Mouse (Mus musculus) hindbrain, embryonic 16.5 days (tissue): Measurements from ENCODE around the gene Iqce. TPM values are rescaled to one million over a fixed set of nuclear protein-coding genes. Genes with fewer than 3 reads are reported as not detected.

Source experiments
- ATAC-seq: fragments of 200-750 bp; cut with Nextera tagmentation; 2 replicates; pipeline ENCODE4 v1.8.0; 2017; ENCODE audit warnings: moderate TSS enrichment, moderate library complexity
- H3K27ac ChIP-seq: fragments of 300-500 bp; sonication (generic); 2 replicates; pipeline ENCODE4 v1.5.1; 2014; ENCODE audit warnings: low read depth, mild to moderate bottlenecking, control low read depth, low read length, moderate library complexity
- H3K27me3 ChIP-seq: fragments of 300-500 bp; sonication (generic); replicated peaks from 2 replicates; pipeline ENCODE4 v1.6.1; 2014; ENCODE audit warnings: low read length; ENCODE audit not compliant: control insufficient read depth, insufficient read depth
- H3K36me3 ChIP-seq: fragments of 300-500 bp; sonication (generic); 2 replicates; pipeline ENCODE4 v1.6.1; 2014; ENCODE audit warnings: mild to moderate bottlenecking, low read length, moderate library complexity, mixed read lengths; ENCODE audit not compliant: control insufficient read depth, insufficient read depth
- H3K4me1 ChIP-seq: fragments of 300-500 bp; sonication (generic); 2 replicates; pipeline ENCODE4 v1.6.1; 2014; ENCODE audit warnings: low read depth, low read length; ENCODE audit not compliant: control insufficient read depth, insufficient read depth
- H3K4me2 ChIP-seq: fragments of 300-500 bp; sonication (generic); 2 replicates; pipeline ENCODE4 v1.6.1; 2014; ENCODE audit warnings: mild to moderate bottlenecking, low read length, control low read depth, moderate library complexity
- H3K4me3 ChIP-seq: fragments of 300-500 bp; sonication (generic); 2 replicates; pipeline ENCODE4 v1.5.1; 2014; ENCODE audit warnings: mild to moderate bottlenecking, low read length, control low read depth, moderate library complexity
- H3K9ac ChIP-seq: fragments of 300-500 bp; sonication (generic); 2 replicates; pipeline ENCODE4 v1.6.1; 2014; ENCODE audit warnings: low read depth, mild to moderate bottlenecking, control low read depth, low read length, moderate library complexity
- H3K9me3 ChIP-seq: fragments of 300-500 bp; sonication (generic); 2 replicates; pipeline ENCODE4 v1.6.1; 2014; ENCODE audit warnings: mild to moderate bottlenecking, low read length, moderate library complexity; ENCODE audit not compliant: control insufficient read depth
- WGBS: fragments of 180-500 bp; shearing (Covaris S2); extraction: QIAGEN DNeasy Blood & Tissue Kit; methylation state at CpG from one replicate; pipeline ENCODE4 v1.1.7; 2014; 5-methylcytosine and 5-hydroxymethylcytosine counted together
- polyA plus RNA-seq: library from polyadenylated mRNA; unstranded; fragments of >200 nt; fragmentation: Nextera tagmentation; extraction: Ambion mirVana; gene quantifications from 2 replicates; pipeline ENCODE4 v1.2.1, GENCODE M21; 2015

The Iqce gene
- polyA plus RNA-seq, 1 experiment from 2014 or later, result 27.9 TPM

DNA sequence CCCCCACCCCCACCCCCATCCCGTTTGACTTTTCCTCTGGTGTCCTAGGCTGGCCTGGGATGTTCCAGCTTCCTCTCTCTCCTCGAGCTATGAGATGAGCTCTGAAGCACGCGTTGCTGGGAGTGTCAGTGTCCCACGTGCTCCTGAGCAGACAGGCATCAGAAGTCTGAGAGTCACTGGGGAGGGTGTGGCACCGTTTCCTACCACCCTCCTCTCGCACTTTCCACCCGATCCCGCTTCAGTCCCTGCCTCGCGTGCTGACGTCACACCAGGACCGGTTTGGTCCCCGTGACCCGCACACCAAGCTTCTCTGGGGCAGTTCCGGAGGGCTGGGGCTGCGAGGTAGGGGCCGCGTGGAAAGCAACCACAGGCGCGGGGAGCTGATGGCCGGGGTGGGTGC is 33.1 kb upstream of the Iqce start:
- Histone ChIP-seq H3K36me3 (no peaks in the 10 kb centered on the region), H3K4me1 (peaks cover 8% of the 10 kb centered on the region), H3K9me3 (no peaks in the 10 kb centered on the region), H3K9ac (peak overlapping the region; percentile 54), H3K4me2 (peak overlapping the region; percentile 75), H3K4me3 (peak overlapping the region; percentile 39), H3K27ac (no peak overlapping the region), H3K27me3 (peaks cover 12% of the 10 kb centered on the region; the same call in 1 of the 2 replicates)
- ATAC-seq, result 0 out of 2 replicates have a peak, but pooled peaks have one; percentile 18
- 1% methylated on average over 22 of the region's 22 CpGs for WGBS

DNA sequence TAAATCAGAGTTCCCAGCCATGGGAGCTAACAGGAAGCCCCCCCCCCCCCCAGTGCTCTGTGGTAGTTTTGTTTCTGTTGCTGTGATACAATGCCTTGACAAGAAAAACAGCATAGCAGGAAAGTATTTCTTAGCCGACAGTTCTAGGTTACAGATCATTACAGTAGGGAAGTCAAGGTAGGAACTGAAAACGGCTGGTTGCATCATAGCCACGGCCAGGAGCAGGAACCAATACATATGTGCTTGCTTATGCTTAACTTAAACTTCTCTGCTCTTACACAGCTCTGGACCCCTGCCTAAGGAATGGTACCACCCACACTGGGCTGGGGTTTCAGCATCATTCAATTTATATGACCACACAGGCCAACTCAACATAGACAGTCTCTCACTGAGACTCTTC is 31.2 kb upstream of the Iqce start:
- Histone ChIP-seq H3K27me3 (peaks cover 12% of the 10 kb centered on the region; the same call in 1 of the 2 replicates), H3K36me3 (no peaks in the 10 kb centered on the region), H3K27ac (no peak overlapping the region), H3K4me1 (peaks cover 8% of the 10 kb centered on the region), H3K4me2 (no peak overlapping the region), H3K9me3 (no peaks in the 10 kb centered on the region), H3K4me3 (no peak overlapping the region), H3K9ac (no peak overlapping the region)
- no peak for ATAC-seq
- WGBS, result 78% methylated on average over 3 of the region's 3 CpGs

GRCm38 (mm10) chr5:140732195-140732594 is 30.0 kb upstream of the Iqce start:
- H3K36me3 ChIP-seq, result no peaks in the 10 kb centered on the region
- peaks cover 10% of the 10 kb centered on the region; the same call in 1 of the 2 replicates for H3K27me3 ChIP-seq
- H3K9me3 ChIP-seq, result no peaks in the 10 kb centered on the region
- H3K27ac ChIP-seq, result no peak overlapping the region
- H3K4me1 ChIP-seq, result peaks cover 8% of the 10 kb centered on the region
- H3K4me2 ChIP-seq, result no peak overlapping the region
- no peak for ATAC-seq
- H3K9ac ChIP-seq, result no peak overlapping the region
- H3K4me3 ChIP-seq, result no peak overlapping the region
- WGBS, result 69% methylated on average over 4 of the region's 4 CpGs

- Histone ChIP-seq H3K9me3 (no peaks in the 10 kb centered on the region), H3K4me2 (no peak overlapping the region), H3K27ac (no peak overlapping the region), H3K9ac (no peak overlapping the region), H3K27me3 (peaks cover 9% of the 10 kb centered on the region; the same call in 1 of the 2 replicates), H3K4me3 (no peak overlapping the region), H3K4me1 (peaks cover 8% of the 10 kb centered on the region), H3K36me3 (no peaks in the 10 kb centered on the region)
- 89% methylated on average over 11 of the region's 11 CpGs for WGBS
- no peak for ATAC-seq
Measured at GRCm38 (mm10) chr5:140731040-140731797, 29.0 kb upstream of the Iqce start.

DNA sequence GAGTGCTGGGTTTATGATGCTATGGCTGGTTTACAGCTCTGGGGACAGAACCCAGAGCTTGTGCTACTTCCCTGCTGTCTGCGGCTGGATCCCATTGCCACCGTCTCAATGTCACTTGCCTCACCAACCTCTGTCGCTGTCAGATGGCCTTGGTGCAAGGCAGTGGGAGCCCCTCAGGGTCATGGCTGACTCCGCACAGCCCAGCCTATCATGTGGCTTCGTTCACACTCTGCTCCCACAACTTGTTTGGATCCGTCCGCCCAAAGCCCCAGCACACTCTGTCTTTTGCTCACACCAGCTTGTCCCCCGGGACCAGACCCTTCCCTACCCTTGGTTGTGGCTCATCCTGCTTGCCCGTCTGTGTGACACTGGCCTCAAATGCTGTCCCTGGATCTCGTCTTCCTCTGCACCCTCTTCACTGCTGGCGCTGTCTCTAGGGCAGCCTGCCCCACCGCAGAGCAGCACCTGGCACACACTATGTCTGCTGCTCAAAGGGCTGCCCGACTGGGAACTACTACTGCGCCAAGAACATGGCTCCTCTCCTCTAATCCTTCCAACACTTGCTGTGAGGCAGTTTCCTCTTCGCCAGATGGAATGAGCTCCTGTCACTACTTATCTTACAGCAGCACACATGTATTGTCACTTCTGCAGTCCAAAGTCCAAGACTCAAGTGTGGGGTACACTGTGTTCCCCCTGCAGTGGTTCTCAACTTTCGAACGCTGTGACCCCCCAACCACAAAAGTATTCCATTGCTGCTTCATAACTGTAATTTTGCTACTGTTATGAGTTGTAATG is 25.0 kb upstream of the Iqce start:
- H3K4me2 ChIP-seq, result no peak overlapping the region

DNA sequence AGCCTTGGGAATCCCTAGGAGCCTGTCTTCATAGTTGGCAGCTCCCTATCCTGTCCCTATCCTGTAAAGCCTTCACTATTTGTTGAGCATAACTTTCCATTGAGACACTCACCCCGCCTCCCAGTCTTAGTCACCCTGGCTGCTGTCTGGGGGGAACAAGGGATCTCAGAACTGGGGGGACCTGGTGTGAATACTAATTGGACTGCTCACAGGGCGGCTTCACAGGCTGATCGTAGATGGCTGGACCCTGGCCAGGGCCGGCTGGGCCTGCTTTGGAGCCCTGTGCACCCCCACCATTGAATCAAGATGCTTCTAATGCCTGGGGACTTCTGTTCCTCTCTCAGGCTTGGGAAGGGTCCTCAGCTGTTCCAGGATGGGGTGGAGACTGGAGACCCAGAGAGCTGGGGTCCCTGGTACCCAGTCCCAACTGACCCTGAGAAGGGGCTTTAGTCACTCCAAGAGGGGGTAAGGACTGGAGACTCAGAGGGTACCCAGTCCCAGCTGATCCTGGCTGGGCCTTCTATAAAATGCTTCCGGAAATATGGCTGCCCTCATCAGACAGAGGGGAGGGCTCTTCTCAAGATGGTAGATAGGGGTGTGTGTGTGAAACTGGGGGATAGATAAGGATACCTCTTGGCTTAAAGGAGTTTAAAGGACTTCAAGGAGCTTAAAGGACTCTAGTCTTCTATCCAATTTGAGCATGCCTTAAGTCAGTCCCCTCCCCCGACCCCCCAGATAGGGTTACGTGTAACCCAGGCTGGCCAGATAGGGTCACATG is 24.1 kb upstream of the Iqce start:
- Histone ChIP-seq H3K4me1 (peaks cover 14% of the 10 kb centered on the region; the same call in 1 of the 2 replicates), H3K36me3 (no peaks in the 10 kb centered on the region), H3K9me3 (no peaks in the 10 kb centered on the region), H3K4me2 (no peak overlapping the region), H3K27ac (peak overlapping the region; percentile 54; the same call in 1 of the 2 replicates), H3K4me3 (no peak overlapping the region), H3K27me3 (no peaks in the 10 kb centered on the region), H3K9ac (no peak overlapping the region)
- peak; percentile 85 for ATAC-seq
- WGBS, result 57% methylated on average over 7 of the region's 7 CpGs

More for the DNA sequence above, 25.0 kb upstream of the Iqce start:
- Histone ChIP-seq H3K27me3 (no peaks in the 10 kb centered on the region), H3K9ac (no peak overlapping the region), H3K4me1 (peaks cover 14% of the 10 kb centered on the region; the same call in 1 of the 2 replicates), H3K4me3 (no peak overlapping the region), H3K36me3 (no peaks in the 10 kb centered on the region), H3K27ac (no peak overlapping the region), H3K9me3 (no peaks in the 10 kb centered on the region)
- no peak for ATAC-seq
- WGBS, result 85% methylated on average over 17 of the region's 17 CpGs

DNA sequence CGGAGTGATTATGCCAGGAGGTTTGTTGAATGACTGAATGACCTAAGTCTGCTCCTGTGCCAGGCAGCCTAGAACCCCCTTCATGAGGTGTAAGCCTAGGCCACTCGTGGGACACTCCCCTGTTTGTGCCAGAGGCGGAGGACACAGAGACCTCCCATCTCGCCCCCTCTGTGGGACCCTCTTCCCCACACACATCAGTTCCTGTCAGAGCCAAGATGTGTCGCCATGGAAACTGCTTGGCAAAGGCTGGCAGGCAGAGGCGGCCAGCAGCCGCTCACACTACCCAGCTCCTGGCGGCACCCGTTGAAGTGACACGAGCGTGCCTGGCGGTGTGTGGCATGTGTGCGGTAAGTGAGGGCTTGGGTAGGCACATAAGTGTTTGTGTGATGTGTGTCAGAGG is 21.6 kb upstream of the Iqce start, which contains the start of gene Amz1:
TSS of gene Amz1 (plus strand) at position 306 of the 400 bp plus-strand sequence.
- 0 out of 2 replicates have a peak within 1 kb of the TSS, but pooled peaks have one; percentile 3 for H3K9ac ChIP-seq
- H3K27me3 ChIP-seq, result no peaks in the 10 kb centered on the region
- H3K4me2 ChIP-seq, result peak within 1 kb of the TSS; percentile 19; the same call in 1 of the 2 replicates
- ATAC-seq, result peak; percentile 85
- no peaks in the 10 kb centered on the region for H3K9me3 ChIP-seq
- WGBS, result 37% methylated on average over 13 of the region's 13 CpGs
- peaks cover 14% of the 10 kb centered on the region; the same call in 1 of the 2 replicates for H3K4me1 ChIP-seq
- peak within 1 kb of the TSS; percentile 1; the same call in 1 of the 2 replicates for H3K4me3 ChIP-seq
- H3K36me3 ChIP-seq, result peaks cover 7% of the 10 kb centered on the region
- 0 out of 2 replicates have a peak within 1 kb of the TSS, but pooled peaks have one; percentile 10 for H3K27ac ChIP-seq

GRCm38 (mm10) chr5:140722121-140722520 is 19.9 kb upstream of the Iqce start:
- 73% methylated on average over 3 of the region's 3 CpGs for WGBS
- Histone ChIP-seq H3K9ac (no peak overlapping the region), H3K4me3 (no peak overlapping the region), H3K9me3 (no peaks in the 10 kb centered on the region), H3K4me2 (no peak overlapping the region), H3K36me3 (peaks cover 23% of the 10 kb centered on the region), H3K27me3 (no peaks in the 10 kb centered on the region), H3K27ac (no peak overlapping the region), H3K4me1 (peaks cover 14% of the 10 kb centered on the region; the same call in 1 of the 2 replicates)
- ATAC-seq, result no peak
